ENCODE assay signal across 13 mouse cellular contexts in genomic region chr1:168309101-168309521, GRCm38 (mm10).
A peak's percentile ranks its signal among the peaks of the same experiment; 100 is the strongest.
DNase-seq lines count a peak whose midpoint lies in the region; ATAC-seq and TF ChIP-seq lines count a peak whose summit lies in the region.
"Had no signal": no experiment of that assay in that cellular context is flagged by ENCODE, and none has a peak within 500 bp of the region (broad histone marks: within the 10 kb centered on the region; RNA-seq: fewer than 3 reads in every experiment).

No protein-coding gene starts in this region.

- no peaks in the 10 kb centered on the region for H3K9me3 ChIP-seq in embryonic facial prominence, embryonic 11.5 days (replicated peaks; ENCODE audit: control insufficient read depth, low read length)
- H3K9me3 ChIP-seq in embryonic facial prominence, embryonic 10.5 days = no peaks in the 10 kb centered on the region
- no peaks in the 10 kb centered on the region for H3K9me3 ChIP-seq in neural tube, embryonic 11.5 days (ENCODE audit: control insufficient read depth, low read length)
- H3K9me3 ChIP-seq in liver, embryonic 14.5 days (ENCODE audit: control insufficient read depth, low read length) = no peaks in the 10 kb centered on the region
- no peaks in the 10 kb centered on the region for H3K9me3 ChIP-seq in neural tube, embryonic 15.5 days (replicated peaks)
- H3K9me3 ChIP-seq: lung, embryonic 15.5 days had no signal

- H3K4me3 ChIP-seq in embryonic facial prominence, embryonic 11.5 days (ENCODE audit: low read depth, low read length) = no peak overlapping the region
- no peak overlapping the region for H3K4me3 ChIP-seq in embryonic facial prominence, embryonic 10.5 days
- H3K4me3 ChIP-seq in neural tube, embryonic 11.5 days (ENCODE audit: low read depth, low read length) = no peak overlapping the region
- no peak overlapping the region for H3K4me3 ChIP-seq in liver, embryonic 14.5 days (ENCODE audit: insufficient read depth in 1 of 2, low read depth in 2 of 2, low read length in 2 of 2)
- no peak overlapping the region for H3K4me3 ChIP-seq in neural tube, embryonic 15.5 days (replicated peaks)
- H3K4me3 ChIP-seq: lung, embryonic 15.5 days had no signal

- no peak for TF ChIP-seq EP300 in liver, embryonic 14.5 days (IDR thresholded peaks at IDR 0.05; ENCODE audit: low read depth)

- H3K4me1 ChIP-seq in embryonic facial prominence, embryonic 11.5 days (ENCODE audit: control insufficient read depth, insufficient read depth, low read length) = no peaks in the 10 kb centered on the region
- peaks cover 35% of the 10 kb centered on the region for H3K4me1 ChIP-seq in embryonic facial prominence, embryonic 10.5 days
- H3K4me1 ChIP-seq in neural tube, embryonic 11.5 days (ENCODE audit: control insufficient read depth, insufficient read depth, low read length) = peaks cover 10% of the 10 kb centered on the region
- H3K4me1 ChIP-seq in liver, embryonic 14.5 days (replicated peaks; ENCODE audit: control insufficient read depth in 2 of 2, insufficient read depth in 2 of 2, low read length in 1 of 2) = peaks cover 62 to 68% of the 10 kb centered on the region in 2 experiments
- peaks cover 24% of the 10 kb centered on the region for H3K4me1 ChIP-seq in neural tube, embryonic 15.5 days

- no peak overlapping the region for H3K9ac ChIP-seq in embryonic facial prominence, embryonic 11.5 days (replicated peaks; ENCODE audit: low read length)
- no peak overlapping the region for H3K9ac ChIP-seq in neural tube, embryonic 11.5 days (ENCODE audit: low read length)
- H3K9ac ChIP-seq in liver, embryonic 14.5 days (replicated peaks) = no peak overlapping the region
- H3K9ac ChIP-seq in neural tube, embryonic 15.5 days (replicated peaks) = no peak overlapping the region
- H3K9ac ChIP-seq: lung, embryonic 15.5 days had no signal

- WGBS in embryonic facial prominence, embryonic 11.5 days = 71% methylated on average over 8 of the region's 8 CpGs
- WGBS in embryonic facial prominence, embryonic 10.5 days = 85% methylated on average over 8 of the region's 8 CpGs
- 81% methylated on average over 8 of the region's 8 CpGs for WGBS in neural tube, embryonic 11.5 days
- 23% methylated on average over 8 of the region's 8 CpGs for WGBS in liver, embryonic 14.5 days (ENCODE audit: insufficient replicate concordance)
- 33% methylated on average over 8 of the region's 8 CpGs for WGBS in neural tube, embryonic 15.5 days

- H3K27ac ChIP-seq in embryonic facial prominence, embryonic 11.5 days (replicated peaks; ENCODE audit: low read depth, low read length) = no peak overlapping the region
- no peak overlapping the region for H3K27ac ChIP-seq in embryonic facial prominence, embryonic 10.5 days (replicated peaks)
- H3K27ac ChIP-seq in neural tube, embryonic 11.5 days (ENCODE audit: low read depth, low read length) = no peak overlapping the region
- H3K27ac ChIP-seq in liver, embryonic 14.5 days = no peak overlapping the region; the same call in 1 of the 2 replicates
- H3K27ac ChIP-seq in neural tube, embryonic 15.5 days (replicated peaks) = 0 out of 2 replicates have a peak overlapping the region, but pooled peaks have one; percentile 18

- no peaks in the 10 kb centered on the region for H3K27me3 ChIP-seq in embryonic facial prominence, embryonic 11.5 days (ENCODE audit: control insufficient read depth, insufficient read depth, low read length)
- no peaks in the 10 kb centered on the region for H3K27me3 ChIP-seq in embryonic facial prominence, embryonic 10.5 days (replicated peaks; ENCODE audit: low read depth, poor library complexity, severe bottlenecking)
- no peaks in the 10 kb centered on the region for H3K27me3 ChIP-seq in neural tube, embryonic 11.5 days (ENCODE audit: control insufficient read depth, insufficient read depth, low read length)
- H3K27me3 ChIP-seq in liver, embryonic 14.5 days (ENCODE audit: control insufficient read depth, insufficient read depth, low read length) = no peaks in the 10 kb centered on the region
- no peaks in the 10 kb centered on the region for H3K27me3 ChIP-seq in neural tube, embryonic 15.5 days (replicated peaks)
- H3K27me3 ChIP-seq: lung, embryonic 15.5 days had no signal

- TF ChIP-seq CTCF in liver, embryonic 14.5 days (IDR thresholded peaks at IDR 0.05; ENCODE audit: low read depth) = no peak

- H3K36me3 ChIP-seq in embryonic facial prominence, embryonic 11.5 days (replicated peaks; ENCODE audit: control insufficient read depth, insufficient read depth, low read depth, low read length) = no peaks in the 10 kb centered on the region
- H3K36me3 ChIP-seq in embryonic facial prominence, embryonic 10.5 days (replicated peaks) = peaks cover 21% of the 10 kb centered on the region
- no peaks in the 10 kb centered on the region for H3K36me3 ChIP-seq in neural tube, embryonic 11.5 days (ENCODE audit: control insufficient read depth, insufficient read depth, low read length)
- no peaks in the 10 kb centered on the region for H3K36me3 ChIP-seq in liver, embryonic 14.5 days (replicated peaks; ENCODE audit: control insufficient read depth, insufficient read depth, low read depth)
- no peaks in the 10 kb centered on the region for H3K36me3 ChIP-seq in neural tube, embryonic 15.5 days
- H3K36me3 ChIP-seq: lung, embryonic 15.5 days had no signal

- peak; percentile 61; the same call in 1 of the 2 replicates for ATAC-seq in embryonic facial prominence, embryonic 11.5 days (replicated peaks; ENCODE audit: insufficient number of reproducible peaks, low FRiP score, low TSS enrichment, low read depth)
- ATAC-seq in neural tube, embryonic 11.5 days (ENCODE audit: insufficient read depth, low FRiP score, low TSS enrichment) = 0 out of 2 replicates have a peak, but pooled peaks have one; percentile 72
- no peak for ATAC-seq in liver, embryonic 14.5 days (ENCODE audit: insufficient read depth)
- ATAC-seq in neural tube, embryonic 15.5 days (ENCODE audit: low FRiP score) = peak; percentile 54

- no peak overlapping the region for H3K4me2 ChIP-seq in embryonic facial prominence, embryonic 11.5 days (ENCODE audit: low read depth, low read length)
- no peak overlapping the region for H3K4me2 ChIP-seq in neural tube, embryonic 11.5 days (ENCODE audit: low read depth)
- H3K4me2 ChIP-seq in liver, embryonic 14.5 days (ENCODE audit: low read depth) = peak overlapping the region; percentile 25
- peak overlapping the region; percentile 13; the same call in 1 of the 2 replicates for H3K4me2 ChIP-seq in neural tube, embryonic 15.5 days
- H3K4me2 ChIP-seq: lung, embryonic 15.5 days had no signal

- DNase-seq in embryonic facial prominence, embryonic 11.5 days (ENCODE audit: low spot score) = no peak
- DNase-seq in embryonic facial prominence, embryonic 10.5 days (ENCODE audit: low spot score) = no peak
- no peak for DNase-seq in neural tube, embryonic 11.5 days (ENCODE audit: low spot score)
- DNase-seq in neural tube, embryonic 10.5 days (ENCODE audit: extremely low spot score, low spot score) = no peak
- no peak for DNase-seq in liver, embryonic 14.5 days (ENCODE audit: low read depth in 3 of 3, low spot score in 3 of 3)
- DNase-seq in urinary bladder, postnatal 36 days (ENCODE audit: low spot score in 2 of 2) = no peak
- no peak for DNase-seq in right cerebral cortex, postnatal 36 days (ENCODE audit: low spot score in 2 of 2)
- DNase-seq: cerebellum, postnatal 25 days; gastrocnemius, postnatal 14 days; kidney, adult 8-10 months; thymus, postnatal 14 days had no signal

Comparison
In these comparisons a context has a peak if more than half of its experiments do, and no peak if none do; other contexts are left out.
1. H3K4me2 ChIP-seq: peak in liver, embryonic 14.5 days (single experiment) and neural tube, embryonic 15.5 days (single experiment); none in embryonic facial prominence, embryonic 11.5 days (single experiment) and neural tube, embryonic 11.5 days (single experiment).